Mouse (Mus musculus) midbrain, embryonic 12.5 days (tissue): ENCODE data around the gene Erbb4. TPM values are rescaled to one million over a fixed set of nuclear protein-coding genes. Genes with fewer than 3 reads are reported as not detected.

Source experiments
- ATAC-seq: fragments of 200-750 bp; cut with Nextera tagmentation; 2 replicates; pipeline ENCODE4 v1.8.0; 2017; ENCODE audit warnings: low read depth, moderate TSS enrichment, moderate library complexity; ENCODE audit not compliant: low FRiP score
- H3K27ac ChIP-seq: fragments of 300-500 bp; sonication (generic); replicated peaks from 2 replicates; pipeline ENCODE4 v1.5.1; 2016; ENCODE audit warnings: mild to moderate bottlenecking
- H3K27me3 ChIP-seq: fragments of 300-500 bp; sonication (generic); 2 replicates; pipeline ENCODE4 v1.6.1; 2016; ENCODE audit warnings: mild to moderate bottlenecking
- H3K36me3 ChIP-seq: fragments of 300-500 bp; sonication (generic); 2 replicates; pipeline ENCODE4 v1.6.1; 2016
- H3K4me1 ChIP-seq: fragments of 300-500 bp; sonication (generic); 2 replicates; pipeline ENCODE4 v1.6.1; 2016
- H3K4me2 ChIP-seq: fragments of 300-500 bp; sonication (generic); replicated peaks from 2 replicates; pipeline ENCODE4 v1.6.1; 2016; ENCODE audit warnings: mild to moderate bottlenecking, moderate library complexity
- H3K4me3 ChIP-seq: fragments of 300-500 bp; sonication (generic); 2 replicates; pipeline ENCODE4 v1.5.1; 2016; ENCODE audit warnings: mild to moderate bottlenecking
- H3K9ac ChIP-seq: fragments of 300-500 bp; sonication (generic); replicated peaks from 2 replicates; pipeline ENCODE4 v1.6.1; 2016; ENCODE audit warnings: mild to moderate bottlenecking, moderate library complexity
- H3K9me3 ChIP-seq: fragments of 300-500 bp; sonication (generic); 2 replicates; pipeline ENCODE4 v1.6.1; 2016; ENCODE audit warnings: mild to moderate bottlenecking
- WGBS: fragments of 180-500 bp; shearing (Covaris S2); methylation state at CpG from one replicate; pipeline ENCODE4 v1.1.7; 2016; 5-methylcytosine and 5-hydroxymethylcytosine counted together
- polyA plus RNA-seq: library from polyadenylated mRNA; unstranded; fragments of >200 nt; fragmentation: Nextera tagmentation; extraction: Ambion mirVana; gene quantifications from 2 replicates; pipeline ENCODE4 v1.2.1, GENCODE M21; 2016

Gene Erbb4
- polyA plus RNA-seq, 1 experiment from 2014 or later = 11.1 TPM

DNA sequence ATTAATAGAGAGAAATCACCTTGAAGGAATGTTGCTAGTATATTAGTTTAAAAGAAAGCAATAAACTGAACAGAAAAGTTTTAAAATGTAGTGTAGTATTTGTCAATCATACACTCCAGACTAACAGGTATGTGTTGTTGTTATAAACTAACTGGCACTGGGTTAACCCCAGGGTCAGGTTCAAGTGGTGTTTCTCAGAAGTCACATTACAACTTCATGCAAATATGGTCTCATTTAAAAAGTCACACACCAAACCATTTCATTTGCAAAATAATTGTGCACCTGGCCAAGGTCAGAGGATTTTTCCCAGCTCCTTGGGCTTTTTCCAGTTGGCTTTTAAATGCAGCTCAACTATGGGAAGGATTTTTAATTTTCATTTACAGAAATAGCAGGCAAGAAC, 173.1 kb downstream of the Erbb4 start:
- Histone ChIP-seq H3K4me3 (no peak overlapping the region), H3K36me3 (no peaks in the 10 kb centered on the region), H3K9me3 (no peaks in the 10 kb centered on the region), H3K27ac (no peak overlapping the region), H3K9ac (no peak overlapping the region), H3K4me2 (no peak overlapping the region), H3K27me3 (no peaks in the 10 kb centered on the region), H3K4me1 (no peaks in the 10 kb centered on the region)
- ATAC-seq = no peak

DNA sequence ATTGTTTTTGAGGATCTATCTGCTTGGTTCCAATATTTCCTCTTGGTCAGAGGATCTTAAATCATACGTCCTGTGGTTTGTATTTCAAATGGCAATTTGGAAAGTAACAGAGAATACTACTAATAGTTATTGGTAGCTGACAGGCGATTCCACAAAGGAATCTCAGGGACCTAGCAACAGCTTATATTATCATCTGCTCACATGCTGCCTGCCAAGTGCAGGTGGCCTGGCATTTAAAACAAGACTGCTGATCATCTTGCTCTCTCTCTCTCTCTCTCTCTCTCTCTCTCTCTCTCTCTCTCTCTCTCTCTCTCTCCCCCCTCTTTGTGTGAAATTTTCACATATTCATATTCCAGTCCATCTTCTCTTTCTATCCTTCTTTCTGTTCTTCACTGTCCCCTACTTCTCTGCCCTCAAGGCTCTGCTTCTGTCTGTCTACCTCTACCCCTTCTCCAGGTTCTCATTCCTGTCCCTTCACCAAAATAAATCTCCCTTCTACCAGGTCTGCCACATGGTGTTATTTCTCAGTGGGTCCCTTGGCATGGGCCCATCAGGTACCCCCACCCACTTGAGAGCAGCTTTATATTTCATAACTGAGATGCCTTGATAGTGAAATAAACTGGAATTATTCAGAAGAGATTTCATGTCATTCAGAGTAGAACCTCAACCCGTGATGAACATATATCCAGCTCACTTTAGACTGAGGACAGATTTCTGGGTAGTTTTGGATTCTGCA, 174.4 kb downstream of the Erbb4 start:
- no peak for ATAC-seq
- Histone ChIP-seq H3K27ac (no peak overlapping the region), H3K9me3 (no peaks in the 10 kb centered on the region), H3K9ac (no peak overlapping the region), H3K27me3 (no peaks in the 10 kb centered on the region), H3K36me3 (no peaks in the 10 kb centered on the region), H3K4me3 (no peak overlapping the region), H3K4me2 (no peak overlapping the region), H3K4me1 (no peaks in the 10 kb centered on the region)
- 79% methylated on average over 3 of the region's 3 CpGs for WGBS

DNA sequence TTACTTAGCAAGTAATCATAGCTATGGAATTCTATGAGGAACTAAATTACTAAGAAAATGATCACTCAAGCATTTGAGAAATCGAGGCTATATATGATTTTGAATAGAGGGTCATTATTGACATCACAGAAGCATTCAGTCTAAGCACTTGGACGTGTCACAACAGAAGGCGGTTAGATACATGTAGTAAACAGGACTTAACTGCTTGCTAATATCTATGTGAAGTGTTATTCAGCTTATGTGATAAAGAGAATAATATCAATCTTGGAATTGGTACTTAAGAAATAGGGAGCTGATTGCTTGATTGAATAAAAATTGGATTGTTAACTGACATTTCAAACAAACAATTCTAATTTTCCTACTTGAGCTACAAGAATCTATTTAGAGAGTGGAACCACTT, 190.0 kb downstream of the Erbb4 start:
- ATAC-seq = no peak
- Histone ChIP-seq H3K4me1 (no peaks in the 10 kb centered on the region), H3K27ac (no peak overlapping the region), H3K4me2 (no peak overlapping the region), H3K27me3 (no peaks in the 10 kb centered on the region), H3K36me3 (no peaks in the 10 kb centered on the region), H3K9me3 (no peaks in the 10 kb centered on the region), H3K4me3 (no peak overlapping the region), H3K9ac (no peak overlapping the region)
- 74% methylated on average over 3 of the region's 3 CpGs for WGBS

DNA sequence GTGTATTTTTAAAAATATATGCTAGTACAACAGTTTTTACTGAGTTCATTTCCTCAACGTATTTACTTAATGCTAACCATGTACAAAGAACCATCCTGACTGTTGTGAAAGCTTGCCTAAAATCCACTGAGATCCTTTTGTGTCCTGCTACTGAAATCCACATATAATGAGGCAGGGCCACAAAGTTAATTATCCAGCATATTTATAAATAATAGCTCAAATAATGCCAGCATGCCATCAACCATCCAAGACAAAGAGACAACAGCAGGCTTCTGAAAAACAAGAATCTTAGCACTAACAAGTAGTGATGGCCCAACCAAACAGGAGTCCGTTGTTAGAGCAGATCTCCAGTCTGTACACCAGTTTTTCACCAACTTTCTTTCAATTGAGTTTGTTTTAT, 215.8 kb downstream of the Erbb4 start:
- Histone ChIP-seq H3K27ac (no peak overlapping the region), H3K4me1 (no peaks in the 10 kb centered on the region), H3K4me2 (no peak overlapping the region), H3K4me3 (no peak overlapping the region), H3K27me3 (no peaks in the 10 kb centered on the region), H3K9me3 (no peaks in the 10 kb centered on the region), H3K36me3 (no peaks in the 10 kb centered on the region), H3K9ac (no peak overlapping the region)
- 72% methylated on average over 2 of the region's 2 CpGs for WGBS
- no peak for ATAC-seq

DNA sequence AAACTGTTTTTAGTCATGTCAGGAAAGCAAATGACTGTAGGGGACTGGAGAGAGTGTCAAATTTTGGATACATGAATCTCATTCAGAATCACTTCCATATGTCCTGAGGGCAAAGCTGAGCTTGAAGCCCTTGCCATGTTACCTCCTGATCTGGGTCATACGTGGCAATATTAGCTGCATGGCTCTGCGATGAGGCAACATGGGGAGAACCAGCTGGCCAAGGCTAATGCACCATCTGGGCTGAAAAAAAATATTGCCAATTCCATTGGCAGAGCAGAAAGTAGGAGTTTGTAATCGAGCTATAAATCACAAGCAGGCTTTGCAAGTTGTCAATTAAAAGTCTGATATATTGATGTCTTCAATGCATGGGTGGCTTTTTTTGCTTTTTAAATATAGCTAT, 221.0 kb downstream of the Erbb4 start:
- WGBS = 61% methylated on average over 3 of the region's 3 CpGs

DNA sequence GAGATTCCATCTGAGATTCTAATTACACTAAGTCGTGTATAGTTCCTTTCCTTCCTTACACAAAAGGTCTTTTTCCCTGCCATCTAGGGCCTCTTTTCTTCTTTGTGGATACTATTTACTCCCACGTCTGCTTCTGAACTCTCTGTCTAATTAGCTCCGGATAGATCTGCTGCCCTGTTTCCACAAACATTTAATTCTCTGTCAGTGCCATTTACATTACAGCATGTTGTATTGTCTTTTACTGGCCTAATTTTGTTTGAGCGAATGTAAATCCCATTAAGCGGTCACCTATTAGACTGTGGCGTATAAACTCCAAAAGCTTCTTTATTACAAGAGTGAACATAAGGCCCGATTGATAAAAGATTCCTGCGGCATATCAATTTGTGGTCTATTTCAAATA, 232.9 kb downstream of the Erbb4 start:
- Histone ChIP-seq H3K27me3 (no peaks in the 10 kb centered on the region), H3K4me2 (no peak overlapping the region), H3K27ac (no peak overlapping the region; the same call in 1 of the 2 replicates), H3K4me1 (peaks cover 12% of the 10 kb centered on the region), H3K9ac (no peak overlapping the region), H3K9me3 (no peaks in the 10 kb centered on the region), H3K4me3 (no peak overlapping the region), H3K36me3 (no peaks in the 10 kb centered on the region)
- peak; percentile 72 for ATAC-seq
- 31% methylated on average over 8 of the region's 8 CpGs for WGBS

More for the DNA sequence above, 221.0 kb downstream of the Erbb4 start:
- no peaks in the 10 kb centered on the region for H3K9me3 ChIP-seq
- no peaks in the 10 kb centered on the region for H3K4me1 ChIP-seq
- no peak overlapping the region for H3K9ac ChIP-seq
- no peak overlapping the region for H3K27ac ChIP-seq
- no peaks in the 10 kb centered on the region for H3K36me3 ChIP-seq
- H3K27me3 ChIP-seq = no peaks in the 10 kb centered on the region
- H3K4me2 ChIP-seq = no peak overlapping the region
- no peak for ATAC-seq
- no peak overlapping the region for H3K4me3 ChIP-seq

DNA sequence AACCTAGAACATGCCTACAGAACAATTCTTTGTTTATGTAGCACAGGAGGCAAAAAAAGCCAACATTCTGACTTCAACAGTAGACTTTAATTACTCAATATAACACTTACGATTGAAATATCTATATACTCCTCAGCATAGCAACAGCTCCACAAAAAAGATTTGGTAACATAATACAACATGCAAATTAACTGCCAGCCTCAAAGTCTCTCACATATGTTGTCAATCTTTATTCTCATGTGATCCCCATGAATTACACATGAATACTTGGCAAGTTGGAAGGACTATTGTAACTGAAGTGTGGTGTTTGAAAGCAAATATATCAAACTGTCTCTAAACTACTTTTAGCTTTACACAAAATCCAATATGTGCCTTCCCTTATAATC, 234.2 kb downstream of the Erbb4 start:
- H3K4me1 ChIP-seq = peaks cover 12% of the 10 kb centered on the region
- ATAC-seq = peak; percentile 41; the same call in 1 of the 2 replicates
- no peaks in the 10 kb centered on the region for H3K9me3 ChIP-seq
- no peaks in the 10 kb centered on the region for H3K27me3 ChIP-seq
- H3K36me3 ChIP-seq = no peaks in the 10 kb centered on the region
- no peak overlapping the region for H3K4me3 ChIP-seq
- H3K4me2 ChIP-seq = no peak overlapping the region
- 33% methylated on average over 1 of the region's 1 CpGs for WGBS
- H3K9ac ChIP-seq = no peak overlapping the region
- H3K27ac ChIP-seq = no peak overlapping the region

DNA sequence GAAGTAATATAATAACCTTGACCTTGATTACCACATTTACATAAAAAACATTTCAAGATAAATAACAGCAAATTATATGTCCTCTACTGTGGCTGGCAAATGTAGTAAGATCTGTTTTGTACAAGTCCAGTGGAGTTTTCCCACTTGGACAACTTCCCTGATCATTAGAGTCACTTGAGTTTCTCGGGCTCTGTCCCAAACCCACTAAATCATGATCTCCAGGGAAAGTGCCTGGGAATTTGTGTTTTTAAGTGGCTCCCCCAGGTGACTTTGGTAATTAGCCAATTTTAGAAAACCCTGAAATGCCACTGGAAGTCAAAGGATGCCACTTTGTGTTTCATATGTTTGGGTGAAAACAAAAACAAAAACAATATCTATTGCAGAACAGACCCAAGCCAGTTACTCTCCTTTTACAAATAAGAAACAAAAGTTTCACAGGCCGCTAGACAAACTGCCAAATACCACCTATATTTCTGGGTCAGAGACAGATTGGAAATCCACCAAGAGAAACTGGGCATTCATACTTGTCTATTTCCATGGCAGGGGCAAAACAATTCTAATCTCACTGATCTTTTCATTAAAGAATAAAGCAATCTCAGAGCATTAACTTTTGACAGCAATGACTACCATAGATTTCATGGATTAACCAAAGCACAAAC, 234.8 kb downstream of the Erbb4 start:
- H3K27ac ChIP-seq = no peak overlapping the region
- no peak overlapping the region for H3K4me2 ChIP-seq
- no peak overlapping the region for H3K4me3 ChIP-seq
- no peaks in the 10 kb centered on the region for H3K36me3 ChIP-seq
- H3K9me3 ChIP-seq = no peaks in the 10 kb centered on the region
- no peak for ATAC-seq
- no peak overlapping the region for H3K9ac ChIP-seq
- H3K4me1 ChIP-seq = peaks cover 12% of the 10 kb centered on the region
- H3K27me3 ChIP-seq = no peaks in the 10 kb centered on the region
- 39% methylated on average over 2 of the region's 2 CpGs for WGBS

DNA sequence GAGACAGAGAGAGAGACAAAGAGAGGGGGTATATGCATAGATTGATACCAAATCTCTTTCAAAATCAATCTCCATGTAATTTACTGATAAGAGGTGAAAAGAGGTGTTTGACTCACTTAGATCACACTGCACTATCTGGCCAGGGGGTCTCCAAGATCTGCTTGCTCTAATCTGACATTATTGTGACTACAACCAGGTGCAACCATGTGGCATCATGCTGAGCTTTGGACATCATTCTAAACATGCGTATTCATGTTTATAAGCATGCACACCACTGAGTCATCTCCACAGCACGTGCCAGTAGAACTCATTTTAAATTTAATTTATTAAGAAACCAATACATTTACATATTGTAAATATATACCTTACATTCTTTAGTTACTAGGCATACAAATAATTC, 247.5 kb downstream of the Erbb4 start:
- Histone ChIP-seq H3K4me3 (no peak overlapping the region), H3K27me3 (no peaks in the 10 kb centered on the region), H3K9ac (no peak overlapping the region), H3K4me2 (no peak overlapping the region), H3K4me1 (peaks cover 3% of the 10 kb centered on the region; the same call in 1 of the 2 replicates), H3K27ac (no peak overlapping the region), H3K36me3 (no peaks in the 10 kb centered on the region), H3K9me3 (no peaks in the 10 kb centered on the region)
- WGBS = 78% methylated on average over 2 of the region's 2 CpGs
- no peak for ATAC-seq

DNA sequence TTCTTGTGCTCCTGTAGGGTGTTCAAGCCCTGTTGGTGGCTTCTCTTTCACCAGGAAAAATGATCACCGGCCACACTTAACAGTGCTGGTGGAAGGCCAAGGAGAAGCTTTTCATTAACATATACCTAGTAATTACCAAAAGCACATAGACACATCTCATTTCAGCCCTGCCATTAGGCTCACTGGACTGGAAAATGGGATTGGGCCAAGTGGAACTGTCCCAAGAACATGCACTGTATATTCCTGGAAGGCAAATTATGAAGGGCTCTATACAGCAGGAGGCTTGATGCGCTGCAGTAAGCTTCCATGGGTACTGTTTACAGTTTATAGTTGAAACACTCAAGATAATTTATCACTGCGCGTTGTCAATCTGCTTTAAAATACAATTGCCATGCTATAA, 248.4 kb downstream of the Erbb4 start:
- Histone ChIP-seq H3K27ac (no peak overlapping the region), H3K4me1 (peaks cover 3% of the 10 kb centered on the region; the same call in 1 of the 2 replicates), H3K4me3 (no peak overlapping the region), H3K9me3 (no peaks in the 10 kb centered on the region), H3K27me3 (no peaks in the 10 kb centered on the region), H3K4me2 (no peak overlapping the region), H3K36me3 (no peaks in the 10 kb centered on the region), H3K9ac (no peak overlapping the region)
- 87% methylated on average over 4 of the region's 4 CpGs for WGBS
- no peak for ATAC-seq

DNA sequence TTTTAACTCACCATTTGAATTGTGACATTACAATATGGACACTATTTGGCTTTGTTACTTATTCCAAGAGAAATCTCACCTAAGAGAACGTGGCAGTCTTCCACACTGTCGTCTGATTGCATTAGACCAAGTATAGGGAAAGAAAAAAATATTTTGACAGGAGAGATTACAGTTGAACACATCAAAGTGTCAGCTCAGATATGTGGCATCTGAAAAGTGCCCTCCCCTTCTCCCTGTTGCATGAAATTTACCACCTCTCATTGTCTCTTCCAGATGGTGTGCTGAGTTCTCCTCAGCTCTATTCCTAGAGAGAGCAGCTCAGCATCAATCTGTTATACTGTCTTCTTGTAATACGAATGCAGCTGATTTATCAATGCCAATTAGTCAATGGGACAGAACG, 268.5 kb downstream of the Erbb4 start:
- no peaks in the 10 kb centered on the region for H3K27me3 ChIP-seq
- H3K27ac ChIP-seq = no peak overlapping the region
- 75% methylated on average over 4 of the region's 4 CpGs for WGBS
- no peak overlapping the region for H3K4me2 ChIP-seq
- no peak for ATAC-seq
- H3K9me3 ChIP-seq = no peaks in the 10 kb centered on the region
- no peak overlapping the region for H3K9ac ChIP-seq
- H3K4me3 ChIP-seq = no peak overlapping the region
- no peaks in the 10 kb centered on the region for H3K4me1 ChIP-seq
- no peaks in the 10 kb centered on the region for H3K36me3 ChIP-seq

DNA sequence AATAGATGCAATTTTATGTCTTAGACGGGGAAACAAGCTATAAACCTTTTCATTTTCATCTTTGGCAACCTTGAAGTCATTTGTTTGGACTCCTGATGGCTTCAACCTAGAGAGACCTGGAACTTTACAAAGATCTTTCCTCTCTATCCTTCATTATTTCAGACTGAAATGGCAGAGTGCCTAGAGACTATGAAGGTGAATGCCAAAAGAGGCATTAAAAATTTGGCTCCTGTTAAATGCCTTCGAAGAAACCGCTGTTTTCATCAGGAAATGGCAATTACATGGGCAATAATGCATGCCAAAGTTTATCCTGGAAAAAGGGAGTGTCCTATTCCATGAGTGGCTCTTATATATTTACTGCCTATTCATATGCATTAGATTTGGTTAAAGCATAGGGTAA, 273.2 kb downstream of the Erbb4 start:
- H3K27me3 ChIP-seq = no peaks in the 10 kb centered on the region
- H3K4me2 ChIP-seq = no peak overlapping the region
- 88% methylated on average over 3 of the region's 3 CpGs for WGBS
- H3K4me3 ChIP-seq = no peak overlapping the region
- H3K9ac ChIP-seq = no peak overlapping the region
- H3K27ac ChIP-seq = no peak overlapping the region
- H3K36me3 ChIP-seq = no peaks in the 10 kb centered on the region
- no peaks in the 10 kb centered on the region for H3K9me3 ChIP-seq
- H3K4me1 ChIP-seq = peaks cover 13% of the 10 kb centered on the region; the same call in 1 of the 2 replicates
- ATAC-seq = no peak
